Comparison of ENCODE assay signal across 8 mouse cellular contexts in the genomic region with DNA sequence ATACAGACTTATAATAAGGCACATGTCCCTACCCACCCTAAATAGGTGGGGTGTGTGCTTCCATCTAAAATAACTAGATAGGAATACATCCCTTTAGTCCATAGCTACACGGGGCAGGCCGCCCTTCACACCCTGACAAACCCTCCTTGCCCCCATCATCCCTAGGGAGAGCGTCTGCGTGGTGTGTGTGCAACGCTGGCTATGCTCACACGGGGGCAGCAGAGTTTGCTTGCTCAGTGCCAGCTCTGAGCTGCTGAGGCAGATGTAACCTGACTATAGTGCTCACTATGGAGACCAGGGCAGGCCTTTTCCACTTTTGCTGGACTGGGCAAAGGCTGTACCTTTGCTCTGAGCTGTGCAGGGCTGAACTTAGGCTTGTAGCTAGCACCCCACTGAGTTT. TPM values are rescaled to one million over a fixed set of nuclear protein-coding genes. Genes with fewer than 3 reads are reported as not detected.
A peak's percentile ranks its signal among the peaks of the same experiment; 100 is the strongest.
DNase-seq lines count a peak whose midpoint lies in the region; ATAC-seq lines count a peak whose summit lies in the region.

No protein-coding gene starts in this region.

- H3K27ac ChIP-seq in midbrain, embryonic 15.5 days = no peak overlapping the region

- H3K4me2 ChIP-seq in midbrain, embryonic 15.5 days = no peak overlapping the region

- H3K9ac ChIP-seq in midbrain, embryonic 15.5 days = no peak overlapping the region

- H3K9me3 ChIP-seq in midbrain, embryonic 15.5 days = no peaks in the 10 kb centered on the region

- no peaks in the 10 kb centered on the region for H3K27me3 ChIP-seq in midbrain, embryonic 15.5 days (replicated peaks)

- ATAC-seq in midbrain, embryonic 15.5 days (replicated peaks) = peak; percentile 40

- no peaks in the 10 kb centered on the region for H3K4me1 ChIP-seq in midbrain, embryonic 15.5 days

- DNase-seq in embryo, embryonic 10 days (ENCODE audit: low spot score) = peak; percentile 69
- no peak for DNase-seq in embryo, embryonic 9.5 days (ENCODE audit: extremely low spot score)
- DNase-seq in brain, adult 2 months (ENCODE audit: low read depth, low spot score) = peak; percentile 65
- peak; percentile 47 for DNase-seq in gastrocnemius, postnatal 10 days
- peak; percentile 31 for DNase-seq in kidney, adult 11 months
- peak; percentile 46 for DNase-seq in liver
- peak; percentile 76 to 87 for DNase-seq in spleen, postnatal 4 days (ENCODE audit: low spot score in 2 of 2)

- 29% methylated on average over 6 of the region's 6 CpGs for WGBS in midbrain, embryonic 15.5 days

- H3K4me3 ChIP-seq in midbrain, embryonic 15.5 days = no peak overlapping the region

- no peaks in the 10 kb centered on the region for H3K36me3 ChIP-seq in midbrain, embryonic 15.5 days (replicated peaks)

RNA-seq across cellular contexts. Expression of a gene that starts 37.0 kb away (rescaled TPM):
- total RNA-seq in gastrocnemius, postnatal 10 days (2021) = 1 to 10 TPM in 1 of 2 experiments, under 1 TPM in 1; 0.85 to 1.5 TPM
- 44.9 and 50.6 TPM in 2 replicates for polyA plus RNA-seq in midbrain, embryonic 15.5 days (2015; fragmentation: Nextera tagmentation; extraction: Ambion mirVana)
